Mouse (Mus musculus) kidney, embryonic 16.5 days (tissue): ENCODE measurements around the gene Chst15. TPM values are rescaled to one million over a fixed set of nuclear protein-coding genes. Genes with fewer than 3 reads are reported as not detected.

Experiments
- ATAC-seq: fragments of 200-750 bp; cut with Nextera tagmentation; 2 replicates; pipeline ENCODE4 v1.8.0; 2017; ENCODE audit warnings: moderate TSS enrichment; ENCODE audit not compliant: low FRiP score, low TSS enrichment
- H3K27ac ChIP-seq: fragments of 300-500 bp; sonication (generic); 2 replicates; pipeline ENCODE4 v1.5.1; 2014; ENCODE audit warnings: low read length
- H3K27me3 ChIP-seq: fragments of 300-500 bp; sonication (generic); 2 replicates; pipeline ENCODE4 v1.6.1; 2014; ENCODE audit warnings: low read length, control low read depth, mixed read lengths; ENCODE audit not compliant: insufficient read depth
- H3K36me3 ChIP-seq: fragments of 300-500 bp; sonication (generic); 2 replicates; pipeline ENCODE4 v1.6.1; 2014; ENCODE audit warnings: low read length, control low read depth, mixed read lengths; ENCODE audit not compliant: insufficient read depth
- H3K4me1 ChIP-seq: fragments of 300-500 bp; sonication (generic); 2 replicates; pipeline ENCODE4 v1.6.1; 2014; ENCODE audit warnings: low read length, control low read depth, mixed read lengths; ENCODE audit not compliant: insufficient read depth
- H3K4me2 ChIP-seq: fragments of 300-500 bp; sonication (generic); replicated peaks from 2 replicates; pipeline ENCODE4 v1.6.1; 2014; ENCODE audit warnings: low read depth, low read length
- H3K4me3 ChIP-seq: fragments of 300-500 bp; sonication (generic); 2 replicates; pipeline ENCODE4 v1.5.1; 2014; ENCODE audit warnings: mild to moderate bottlenecking, low read length
- H3K9ac ChIP-seq: fragments of 300-500 bp; sonication (generic); replicated peaks from 2 replicates; pipeline ENCODE4 v1.6.1; 2014; ENCODE audit warnings: low read length
- H3K9me3 ChIP-seq: fragments of 300-500 bp; sonication (generic); 2 replicates; pipeline ENCODE4 v1.6.1; 2016; ENCODE audit warnings: low read length, control low read depth
- WGBS: fragments of 180-500 bp; shearing (Covaris S2); extraction: QIAGEN DNeasy Blood & Tissue Kit; methylation state at CpG from one replicate; pipeline ENCODE4 v1.1.7; 2014; 5-methylcytosine and 5-hydroxymethylcytosine counted together
- polyA plus RNA-seq: library from polyadenylated mRNA; unstranded; fragments of >200 nt; fragmentation: Nextera tagmentation; extraction: Ambion mirVana; gene quantifications from 2 replicates; pipeline ENCODE4 v1.2.1, GENCODE M21; 2015

Chst15 gene
- polyA plus RNA-seq, 1 experiment from 2014 or later = 19.7 TPM

DNA sequence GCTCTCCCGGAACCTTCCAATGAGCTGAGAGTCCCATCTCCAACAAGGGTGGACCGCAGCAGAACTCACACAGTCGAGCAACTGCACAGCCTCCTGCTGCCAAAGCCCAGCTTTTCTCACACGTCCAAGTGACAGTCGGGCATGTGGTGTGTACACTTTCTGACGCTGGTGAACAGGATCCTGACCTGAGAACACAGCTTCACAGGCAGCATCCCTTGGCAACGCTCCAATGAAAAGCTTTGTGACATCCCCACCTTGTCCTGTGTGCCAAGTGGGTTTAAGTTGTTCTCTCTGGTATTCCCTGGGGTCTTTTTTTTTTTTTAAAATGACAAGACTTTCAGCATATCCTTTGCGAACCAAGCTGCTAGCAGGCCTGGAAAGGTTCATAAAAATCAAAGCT, 80.2 kb downstream of the Chst15 start:
- Histone ChIP-seq H3K4me2 (no peak overlapping the region), H3K9me3 (no peaks in the 10 kb centered on the region), H3K27me3 (no peaks in the 10 kb centered on the region), H3K4me3 (no peak overlapping the region), H3K27ac (no peak overlapping the region), H3K9ac (no peak overlapping the region), H3K36me3 (peaks cover 3% of the 10 kb centered on the region; the same call in 1 of the 2 replicates), H3K4me1 (peaks cover 13% of the 10 kb centered on the region; the same call in 1 of the 2 replicates)
- no peak for ATAC-seq
- 68% methylated on average over 8 of the region's 8 CpGs for WGBS

DNA sequence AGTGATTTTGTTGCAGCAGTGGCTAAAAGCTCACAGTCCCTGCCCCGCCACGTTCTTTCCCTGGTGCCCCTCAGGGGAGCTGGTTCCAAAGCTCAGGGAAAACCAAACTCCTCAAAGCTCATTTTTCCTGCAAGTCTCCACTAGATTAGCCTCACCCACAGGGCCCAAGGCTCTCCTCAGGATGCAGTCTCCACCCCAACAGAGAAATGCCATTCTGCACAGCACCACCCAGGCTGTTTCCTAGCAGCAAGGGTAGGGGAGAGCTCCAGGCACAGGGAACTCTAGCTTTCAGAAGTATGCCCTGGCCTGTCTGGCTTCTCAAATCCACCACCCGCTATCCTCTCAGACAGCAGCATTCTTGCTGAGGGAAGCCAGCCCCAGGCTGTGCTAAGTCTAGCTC, 82.8 kb downstream of the Chst15 start:
- no peak for ATAC-seq
- no peaks in the 10 kb centered on the region for H3K36me3 ChIP-seq
- no peak overlapping the region for H3K27ac ChIP-seq
- H3K27me3 ChIP-seq = no peaks in the 10 kb centered on the region
- no peak overlapping the region for H3K4me2 ChIP-seq
- H3K4me3 ChIP-seq = no peak overlapping the region
- H3K9me3 ChIP-seq = no peaks in the 10 kb centered on the region
- H3K4me1 ChIP-seq = peaks cover 13% of the 10 kb centered on the region; the same call in 1 of the 2 replicates
- H3K9ac ChIP-seq = no peak overlapping the region
- WGBS = 77% methylated on average over 3 of the region's 3 CpGs

DNA sequence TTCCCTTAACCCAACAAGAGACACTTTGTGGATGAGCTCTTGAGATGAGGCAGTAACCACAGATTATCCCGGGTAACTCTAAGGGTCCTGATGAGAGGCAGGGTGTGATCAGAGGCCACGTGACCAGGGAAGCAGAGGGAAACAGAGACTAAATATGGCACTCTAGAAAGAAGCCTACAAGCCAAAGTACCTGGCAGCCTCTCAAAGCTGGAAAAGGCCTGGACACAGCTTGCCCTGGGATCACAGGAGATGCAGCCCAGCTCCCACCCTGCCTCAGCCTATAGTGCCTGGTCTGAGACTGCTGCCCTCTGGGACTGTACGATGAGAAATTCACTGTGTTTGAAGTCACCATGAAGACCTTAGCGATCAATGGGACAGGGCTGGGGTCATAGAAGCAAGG, 83.3 kb downstream of the Chst15 start:
- ATAC-seq = no peak
- Histone ChIP-seq H3K9me3 (no peaks in the 10 kb centered on the region), H3K36me3 (no peaks in the 10 kb centered on the region), H3K27me3 (no peaks in the 10 kb centered on the region), H3K4me3 (no peak overlapping the region), H3K4me1 (peaks cover 13% of the 10 kb centered on the region; the same call in 1 of the 2 replicates), H3K9ac (no peak overlapping the region), H3K4me2 (no peak overlapping the region), H3K27ac (no peak overlapping the region)
- 75% methylated on average over 4 of the region's 4 CpGs for WGBS

DNA sequence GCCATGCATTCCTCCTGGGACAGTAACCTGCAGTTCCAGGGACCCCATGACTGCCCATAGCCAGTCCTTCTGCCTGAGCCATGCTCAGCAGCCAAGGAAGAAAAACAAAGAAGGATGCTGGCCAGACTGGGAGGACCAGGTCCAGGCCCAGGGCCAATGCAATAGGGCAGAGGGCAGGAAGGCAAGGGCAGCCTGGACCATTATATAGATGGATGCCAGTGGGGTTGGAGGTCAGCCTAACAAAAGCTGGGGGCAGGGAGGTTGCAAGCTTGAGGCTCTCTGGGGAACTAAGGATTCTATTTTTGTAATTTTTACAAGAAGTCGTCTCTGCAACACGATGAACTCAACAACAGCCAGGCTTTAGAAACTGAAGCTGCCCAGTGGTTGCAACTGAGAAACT, 84.1 kb downstream of the Chst15 start:
- Histone ChIP-seq H3K4me3 (no peak overlapping the region), H3K4me1 (peaks cover 13% of the 10 kb centered on the region; the same call in 1 of the 2 replicates), H3K27me3 (no peaks in the 10 kb centered on the region), H3K4me2 (no peak overlapping the region), H3K27ac (no peak overlapping the region), H3K36me3 (no peaks in the 10 kb centered on the region), H3K9ac (no peak overlapping the region), H3K9me3 (no peaks in the 10 kb centered on the region)
- WGBS = 13% methylated on average over 2 of the region's 2 CpGs
- ATAC-seq = no peak

DNA sequence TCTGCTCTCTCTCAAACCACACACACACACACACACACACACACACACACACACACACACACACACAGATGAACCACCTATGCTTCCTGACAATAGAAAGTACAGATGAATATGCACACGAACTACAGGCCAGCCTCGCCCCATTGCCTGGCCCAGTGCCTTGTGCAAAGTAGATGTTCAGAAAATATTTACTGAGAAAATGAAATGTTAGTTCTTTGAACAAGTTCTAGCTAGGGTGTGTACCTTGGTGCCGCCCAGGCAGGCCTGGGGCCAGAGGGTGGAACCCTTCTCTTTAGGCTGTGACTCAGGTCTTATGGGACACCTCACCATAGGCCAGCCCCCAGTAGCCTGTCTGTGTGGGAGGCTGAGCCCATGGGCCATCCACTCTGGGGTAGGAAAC, 85.6 kb downstream of the Chst15 start:
- H3K36me3 ChIP-seq = no peaks in the 10 kb centered on the region
- no peak overlapping the region for H3K4me2 ChIP-seq
- ATAC-seq = no peak
- WGBS = 78% methylated on average over 3 of the region's 3 CpGs
- no peak overlapping the region for H3K4me3 ChIP-seq
- H3K4me1 ChIP-seq = peaks cover 19% of the 10 kb centered on the region
- H3K27me3 ChIP-seq = no peaks in the 10 kb centered on the region
- H3K9me3 ChIP-seq = no peaks in the 10 kb centered on the region
- H3K27ac ChIP-seq = no peak overlapping the region
- no peak overlapping the region for H3K9ac ChIP-seq

DNA sequence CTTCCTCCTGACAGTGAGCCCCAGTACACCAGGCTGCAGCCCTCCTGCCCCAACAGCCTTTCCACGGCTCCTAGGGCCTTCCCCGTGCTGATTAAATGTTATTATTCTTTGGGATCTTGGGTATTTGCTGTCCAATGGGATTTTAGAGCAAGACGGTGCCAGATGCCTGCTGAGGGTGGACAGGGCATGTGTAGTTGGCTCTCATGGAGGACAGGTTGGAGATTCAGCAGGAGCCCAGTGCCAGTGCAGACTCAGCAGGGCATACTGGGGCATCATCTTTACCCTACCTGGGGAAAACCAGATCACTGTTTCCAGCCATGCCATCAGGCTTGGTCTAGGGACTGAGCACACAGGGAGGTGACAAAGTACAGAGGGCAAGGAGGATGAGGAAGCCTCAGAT, 86.1 kb downstream of the Chst15 start:
- H3K4me2 ChIP-seq = no peak overlapping the region
- ATAC-seq = no peak
- H3K4me3 ChIP-seq = no peak overlapping the region
- no peak overlapping the region for H3K9ac ChIP-seq
- H3K27me3 ChIP-seq = no peaks in the 10 kb centered on the region
- no peak overlapping the region for H3K27ac ChIP-seq
- no peaks in the 10 kb centered on the region for H3K36me3 ChIP-seq
- 83% methylated on average over 3 of the region's 3 CpGs for WGBS
- no peaks in the 10 kb centered on the region for H3K9me3 ChIP-seq
- H3K4me1 ChIP-seq = peaks cover 19% of the 10 kb centered on the region

DNA sequence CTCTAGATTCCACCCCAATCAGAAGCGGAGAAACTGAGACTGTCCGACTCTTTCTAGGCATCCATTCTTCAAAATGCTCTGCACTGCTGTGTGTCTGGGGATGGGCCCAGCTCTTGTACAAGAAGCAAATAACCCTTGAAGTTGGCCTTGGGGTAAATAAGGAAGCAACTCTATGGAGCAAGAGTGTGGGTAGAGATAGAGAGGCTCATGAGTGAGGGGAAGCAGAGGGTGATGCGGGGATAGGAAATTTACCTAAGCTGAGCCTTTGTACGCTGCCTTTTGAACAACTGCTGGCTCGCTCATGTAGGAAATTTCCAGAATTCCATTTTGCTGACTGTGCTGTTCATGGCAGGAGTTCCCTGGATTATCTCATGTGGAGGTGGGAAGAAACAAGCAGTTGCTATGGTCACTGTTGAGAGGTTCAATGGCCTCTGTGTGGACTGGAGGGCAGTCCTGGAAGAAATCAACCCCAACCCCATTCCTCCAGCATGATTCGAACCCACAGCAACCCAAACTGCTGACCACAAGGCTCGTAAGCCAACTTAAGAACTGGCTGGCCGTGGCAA, 89.9 kb downstream of the Chst15 start:
- Histone ChIP-seq H3K4me3 (no peak overlapping the region), H3K27me3 (no peaks in the 10 kb centered on the region), H3K36me3 (no peaks in the 10 kb centered on the region), H3K9me3 (no peaks in the 10 kb centered on the region), H3K9ac (no peak overlapping the region), H3K4me1 (peaks cover 7% of the 10 kb centered on the region; the same call in 1 of the 2 replicates), H3K4me2 (no peak overlapping the region), H3K27ac (no peak overlapping the region)
- peak; percentile 36; the same call in 1 of the 2 replicates for ATAC-seq
- 81% methylated on average over 8 of the region's 8 CpGs for WGBS

DNA sequence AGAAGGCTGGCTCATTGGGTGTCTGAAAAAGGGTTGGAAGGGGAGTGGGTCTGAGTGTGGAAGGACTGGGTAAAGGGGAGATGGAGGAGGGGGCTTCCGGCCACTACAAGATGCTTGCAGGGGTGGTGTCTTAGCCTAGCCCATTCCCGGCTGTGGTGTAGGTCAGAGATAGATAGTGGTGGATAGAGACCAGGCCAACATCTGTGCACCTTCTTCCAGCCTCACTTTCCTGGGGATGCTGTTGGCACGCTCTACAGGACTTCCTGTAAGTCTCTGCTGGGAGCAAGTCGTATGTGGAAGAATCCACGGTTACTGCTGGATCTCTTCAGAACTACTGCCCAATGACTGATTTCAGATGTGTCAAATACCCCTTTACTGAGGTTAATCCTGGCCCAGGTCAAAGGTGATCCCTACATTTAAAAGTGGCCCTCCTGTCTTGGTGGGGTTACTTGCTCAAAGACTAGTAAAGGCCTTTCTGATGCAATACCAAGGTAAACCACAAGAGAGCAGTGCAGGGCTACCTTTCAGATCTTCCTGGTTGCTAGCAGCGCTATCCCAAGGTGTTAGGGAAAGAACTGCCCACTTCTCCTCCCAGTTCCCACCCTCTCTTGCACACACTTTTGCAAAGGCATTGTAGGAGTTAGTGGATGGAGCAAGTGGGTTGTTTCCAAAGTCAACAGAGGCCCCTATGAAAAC, 90.5 kb downstream of the Chst15 start:
- Histone ChIP-seq H3K4me1 (peaks cover 7% of the 10 kb centered on the region; the same call in 1 of the 2 replicates), H3K9ac (no peak overlapping the region), H3K4me2 (no peak overlapping the region), H3K4me3 (no peak overlapping the region), H3K9me3 (no peaks in the 10 kb centered on the region), H3K36me3 (no peaks in the 10 kb centered on the region), H3K27me3 (no peaks in the 10 kb centered on the region), H3K27ac (no peak overlapping the region)
- 62% methylated on average over 6 of the region's 6 CpGs for WGBS
- ATAC-seq = peak; percentile 78

DNA sequence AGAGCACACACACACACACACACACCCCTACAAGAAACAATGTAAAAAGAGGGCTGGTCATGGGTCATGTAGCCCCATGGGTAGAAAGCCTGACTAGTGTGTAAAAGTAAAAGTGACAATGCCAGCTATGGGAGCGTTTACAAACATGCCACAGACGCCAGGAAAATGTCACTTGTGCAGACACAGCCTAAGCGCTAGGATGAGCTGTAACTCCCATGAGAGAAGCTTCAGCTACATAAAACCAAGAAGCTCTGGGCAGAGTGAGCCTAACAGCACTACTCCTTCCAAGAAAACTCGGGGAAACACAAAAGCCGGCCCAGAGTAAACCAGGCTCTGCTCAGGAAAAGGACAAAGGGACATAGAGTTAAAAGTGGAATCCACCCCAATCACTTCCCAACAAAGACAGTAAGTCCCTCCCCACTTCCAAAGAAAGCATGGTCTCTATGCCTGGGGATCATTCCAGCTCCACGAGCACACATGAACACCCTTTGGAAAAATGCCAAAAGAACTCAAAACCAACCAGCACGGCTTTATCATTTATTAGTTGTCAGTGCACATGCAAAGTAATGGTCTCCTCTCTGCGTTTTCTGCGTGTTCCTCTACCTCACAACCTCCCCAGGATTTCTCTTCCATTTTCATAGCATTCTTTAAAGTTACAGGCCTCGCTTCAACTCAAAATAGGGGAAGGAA, 93.4 kb downstream of the Chst15 start:
- H3K9me3 ChIP-seq = no peaks in the 10 kb centered on the region

DNA sequence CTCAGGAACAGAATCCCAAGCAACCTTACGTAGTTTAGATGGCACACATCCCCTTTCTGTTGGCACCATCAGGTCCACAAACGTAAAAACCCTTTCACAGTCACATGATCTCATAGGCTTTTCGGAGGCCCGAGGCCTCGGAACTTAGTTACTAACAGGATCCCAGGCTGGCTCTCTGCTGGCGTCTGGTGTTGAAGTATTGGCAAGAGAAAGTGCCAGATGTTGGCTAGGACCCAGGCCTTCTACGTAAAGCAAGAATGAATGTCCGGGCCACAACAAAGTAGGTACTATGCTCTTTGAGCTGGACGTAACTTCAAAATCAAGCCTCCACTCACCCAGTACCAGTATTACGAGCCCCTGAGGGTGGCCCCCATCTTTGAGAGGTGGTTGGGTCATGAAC, 103.0 kb downstream of the Chst15 start:
- H3K36me3 ChIP-seq = no peaks in the 10 kb centered on the region
- no peaks in the 10 kb centered on the region; the same call in 1 of the 2 replicates for H3K27me3 ChIP-seq
- H3K4me1 ChIP-seq = no peaks in the 10 kb centered on the region
- H3K27ac ChIP-seq = no peak overlapping the region
- no peaks in the 10 kb centered on the region for H3K9me3 ChIP-seq
- ATAC-seq = no peak
- H3K4me3 ChIP-seq = no peak overlapping the region
- H3K9ac ChIP-seq = no peak overlapping the region
- no peak overlapping the region for H3K4me2 ChIP-seq
- WGBS = 75% methylated on average over 10 of the region's 10 CpGs

More for the DNA sequence above, 93.4 kb downstream of the Chst15 start:
- Histone ChIP-seq H3K4me1 (peaks cover 7% of the 10 kb centered on the region; the same call in 1 of the 2 replicates), H3K4me3 (no peak overlapping the region), H3K9ac (no peak overlapping the region), H3K4me2 (no peak overlapping the region), H3K36me3 (no peaks in the 10 kb centered on the region), H3K27me3 (no peaks in the 10 kb centered on the region), H3K27ac (no peak overlapping the region)
- 56% methylated on average over 10 of the region's 10 CpGs for WGBS
- ATAC-seq = no peak
